Mouse (Mus musculus): ENCODE measurements around the gene Plg.

The Plg gene

GRCm38 (mm10) chr17:12455143-12455790, 76.9 kb downstream of the Plg start:
- no peak for DNase-seq

DNA sequence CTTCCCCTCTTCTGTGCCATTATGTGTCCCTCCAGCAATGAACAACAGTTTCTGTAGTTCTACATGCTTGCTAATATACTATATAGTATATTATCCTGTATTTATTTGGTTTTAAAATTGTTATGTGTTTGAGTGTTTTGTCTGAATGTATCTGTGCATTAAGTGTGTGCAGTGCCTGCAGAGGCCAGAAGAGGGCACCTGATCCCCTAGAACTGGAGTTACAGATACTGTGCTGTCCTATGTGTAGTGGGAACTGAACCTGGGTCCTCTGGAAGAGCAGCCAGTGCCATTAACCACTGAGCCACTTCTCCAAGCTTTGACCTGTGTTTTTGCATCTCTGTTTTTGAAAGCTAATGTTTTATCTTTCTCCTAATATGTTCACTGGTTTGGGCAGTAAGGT, 82.8 kb downstream of the Plg start:
- DNase-seq = no peak

- no peak for DNase-seq
Observed at GRCm38 (mm10) chr17:12466501-12467000, 88.1 kb downstream of the Plg start.

- no peak for DNase-seq
Observed at GRCm38 (mm10) chr17:12467642-12468041, 89.2 kb downstream of the Plg start.

DNA sequence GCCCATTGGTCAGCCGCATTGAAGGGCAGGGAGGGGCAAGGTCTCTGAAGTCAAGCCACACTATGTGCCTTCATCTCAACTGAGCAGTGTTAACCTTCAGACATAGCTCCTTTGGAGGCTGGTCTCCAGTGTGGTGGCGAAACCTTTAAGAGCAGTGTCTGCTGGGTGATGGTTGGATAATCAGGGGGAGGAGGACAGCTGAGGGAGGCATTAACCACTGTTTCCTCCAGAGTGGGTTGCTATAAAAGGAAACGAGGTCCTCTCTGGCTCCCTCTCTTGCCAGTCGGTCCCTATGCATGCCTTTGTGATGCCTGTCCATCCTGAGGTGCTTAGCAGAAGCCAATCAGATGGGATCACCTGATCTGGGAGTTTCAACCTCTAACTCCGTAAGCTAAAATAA, 90.3 kb downstream of the Plg start:
- DNase-seq = no peak

Data from thymus, adult 18-20 months (tissue).